Mouse (Mus musculus): ENCODE measurements around the gene Col4a1.

DNA sequence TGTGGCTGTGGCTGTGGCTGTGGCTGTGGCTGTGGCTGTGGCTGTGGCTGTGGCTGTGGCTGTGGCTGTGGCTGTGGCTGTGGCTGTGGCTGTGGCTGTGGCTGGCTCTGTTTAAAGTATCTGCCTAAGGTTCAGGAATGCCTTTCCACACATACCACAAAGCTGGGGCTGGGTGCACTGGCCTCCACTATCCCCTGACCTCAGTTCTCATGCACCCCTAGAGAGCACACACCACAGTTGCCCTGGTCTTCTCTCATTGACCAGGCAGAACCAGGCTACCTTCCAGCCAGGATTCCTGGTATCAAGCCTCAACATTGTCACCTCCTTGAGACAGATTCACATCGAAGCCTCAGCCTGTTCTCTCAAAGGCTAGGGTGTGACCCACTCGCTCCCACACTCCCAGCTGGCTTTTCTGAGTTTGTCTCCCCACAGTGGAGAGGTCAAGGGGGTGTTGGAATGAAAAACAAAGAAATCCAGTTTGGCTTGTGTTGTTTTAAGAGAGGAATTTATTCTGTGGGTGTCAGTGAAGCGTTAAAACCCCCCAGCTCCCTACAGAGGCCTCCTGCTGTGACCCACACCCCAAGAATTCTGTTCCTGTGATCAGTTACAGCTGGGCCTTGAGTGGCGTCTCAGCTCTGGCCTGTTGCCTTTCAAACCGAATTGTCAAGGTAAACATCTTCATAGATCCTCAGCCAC is 15.2 kb upstream of the Col4a1 start:
- TF ChIP-seq CTCF (IDR thresholded peaks at IDR 0.05; ENCODE audit: extremely low read depth, insufficient read length, insufficient replicate concordance, low read depth, low read length): no peak
- no peak for TF ChIP-seq POLR2A (IDR thresholded peaks at IDR 0.05; ENCODE audit: low read depth, low read length)

All from small intestine, adult 2 months (tissue).